8 mouse cellular contexts compared by ENCODE assay signal in the genomic region with DNA sequence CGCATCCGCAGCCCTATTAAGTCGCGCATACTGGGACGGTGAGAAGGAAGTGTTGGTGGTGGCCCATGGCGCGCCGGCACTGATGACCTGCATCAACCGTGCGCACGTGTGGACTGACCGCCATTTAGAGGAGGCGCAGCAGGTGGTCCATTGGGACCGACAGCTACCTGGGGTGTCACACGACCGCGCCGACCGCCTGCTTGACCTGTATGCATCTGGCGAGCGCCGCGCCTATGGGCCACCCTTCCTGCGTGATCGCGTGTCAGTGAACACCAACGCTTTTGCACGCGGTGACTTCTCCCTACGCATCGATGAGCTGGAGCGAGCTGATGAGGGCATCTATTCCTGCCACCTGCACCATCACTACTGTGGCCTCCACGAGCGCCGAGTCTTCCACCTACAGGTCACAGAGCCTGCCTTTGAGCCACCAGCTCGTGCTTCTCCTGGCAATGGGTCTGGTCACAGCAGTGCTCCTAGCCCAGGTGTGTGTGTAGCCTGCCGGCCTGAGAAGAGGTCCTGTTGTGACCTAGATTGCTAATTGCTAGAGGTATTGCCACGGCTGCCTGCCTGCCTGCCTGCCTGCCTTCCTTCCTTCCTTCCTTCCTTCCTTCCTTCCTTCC. TPM values are rescaled to one million over a fixed set of nuclear protein-coding genes. Genes with fewer than 3 reads are reported as not detected.
DNase-seq lines count a peak whose midpoint lies in the region; ATAC-seq and TF ChIP-seq lines count a peak whose summit lies in the region.

No protein-coding gene starts in this region.

- H3K4me3 ChIP-seq in heart, embryonic 13.5 days = peak overlapping the region; percentile 60
- peak overlapping the region; percentile 57 to 64 for H3K4me3 ChIP-seq in ES-E14 (ENCODE audit: insufficient read depth in 1 of 2, low read depth in 1 of 2, low read length in 2 of 2, poor library complexity in 1 of 2, severe bottlenecking in 1 of 2)
- H3K4me3 ChIP-seq in forebrain, embryonic 13.5 days = peak overlapping the region; percentile 36; the same call in 1 of the 2 replicates
- H3K4me3 ChIP-seq in liver, embryonic 16.5 days (ENCODE audit: low read depth, low read length) = peak overlapping the region; percentile 60; the same call in 1 of the 2 replicates

- peak overlapping the region; percentile 83 for H3K9ac ChIP-seq in heart, embryonic 13.5 days
- H3K9ac ChIP-seq in ES-E14 (ENCODE audit: insufficient read depth, low read depth, low read length, poor library complexity, severe bottlenecking) = peak overlapping the region; percentile 22; the same call in 1 of the 2 replicates
- no peak overlapping the region for H3K9ac ChIP-seq in forebrain, embryonic 13.5 days
- H3K9ac ChIP-seq in liver, embryonic 16.5 days (ENCODE audit: low read depth, low read length) = no peak overlapping the region

- H3K9me3 ChIP-seq in heart, embryonic 13.5 days = no peaks in the 10 kb centered on the region
- H3K9me3 ChIP-seq in ES-E14 (ENCODE audit: control insufficient read depth, insufficient read depth, low read depth, low read length) = no peaks in the 10 kb centered on the region
- H3K9me3 ChIP-seq in forebrain, embryonic 13.5 days (replicated peaks) = no peaks in the 10 kb centered on the region
- H3K9me3 ChIP-seq in liver, embryonic 16.5 days (replicated peaks; ENCODE audit: control insufficient read depth, low read length) = no peaks in the 10 kb centered on the region

- 47% methylated on average over 38 of the region's 38 CpGs for WGBS in heart, embryonic 13.5 days
- WGBS in forebrain, embryonic 13.5 days = 39% methylated on average over 38 of the region's 38 CpGs
- WGBS in liver, embryonic 16.5 days (ENCODE audit: insufficient replicate concordance) = 48% methylated on average over 38 of the region's 38 CpGs

- no peak for ATAC-seq in heart, embryonic 13.5 days (ENCODE audit: extremely low read depth, insufficient number of reproducible peaks, low FRiP score, low TSS enrichment)
- ATAC-seq in forebrain, embryonic 13.5 days = no peak
- no peak for ATAC-seq in liver, embryonic 16.5 days (ENCODE audit: low read depth)

- in situ Hi-C loops in ES-E14 (cut with MboI; ENCODE audit: low sequenced_read_pairs in 2 of 2, unreplicated experiment in 2 of 2) = no loop called here

- H3K4me2 ChIP-seq in heart, embryonic 13.5 days = peak overlapping the region; percentile 86
- H3K4me2 ChIP-seq in forebrain, embryonic 13.5 days = peak overlapping the region; percentile 62
- H3K4me2 ChIP-seq in liver, embryonic 16.5 days (ENCODE audit: low read depth, low read length) = peak overlapping the region; percentile 78

- peaks cover 54% of the 10 kb centered on the region for H3K4me1 ChIP-seq in heart, embryonic 13.5 days
- H3K4me1 ChIP-seq in ES-E14 (ENCODE audit: control insufficient read depth in 2 of 2, insufficient read depth in 2 of 2, low read length in 2 of 2, poor library complexity in 1 of 2) = peaks cover 2 to 20% of the 10 kb centered on the region in 2 experiments; a peak in 3 of 4 replicates
- peaks cover 30% of the 10 kb centered on the region for H3K4me1 ChIP-seq in forebrain, embryonic 13.5 days
- peaks cover 21% of the 10 kb centered on the region for H3K4me1 ChIP-seq in liver, embryonic 16.5 days (ENCODE audit: control insufficient read depth, low read depth, low read length)

- H3K27ac ChIP-seq in heart, embryonic 13.5 days (replicated peaks) = no peak overlapping the region
- no peak overlapping the region for H3K27ac ChIP-seq in ES-E14 (ENCODE audit: insufficient read depth, low read depth, low read length, poor library complexity, severe bottlenecking)
- no peak overlapping the region for H3K27ac ChIP-seq in forebrain, embryonic 13.5 days
- H3K27ac ChIP-seq in liver, embryonic 16.5 days (ENCODE audit: low read length) = no peak overlapping the region

- H3K27me3 ChIP-seq in heart, embryonic 13.5 days (replicated peaks) = peaks cover 5% of the 10 kb centered on the region; the same call in 1 of the 2 replicates
- peaks cover 15% of the 10 kb centered on the region for H3K27me3 ChIP-seq in forebrain, embryonic 13.5 days
- H3K27me3 ChIP-seq in liver, embryonic 16.5 days (ENCODE audit: control insufficient read depth, insufficient read depth, low read depth, low read length) = peaks cover 25% of the 10 kb centered on the region

- DNase-seq in heart, adult 18-20 months = no peak
- DNase-seq in ES-E14 (ENCODE audit: low read depth, low spot score) = no peak
- DNase-seq in layer of hippocampus, adult 18-20 months (ENCODE audit: low spot score in 2 of 2) = no peak
- no peak for DNase-seq in adrenal gland, postnatal 4 days (ENCODE audit: low spot score in 2 of 2)
- DNase-seq in spleen, postnatal 14 days (ENCODE audit: low spot score in 2 of 2) = no peak

- peaks cover 30% of the 10 kb centered on the region for H3K36me3 ChIP-seq in heart, embryonic 13.5 days
- H3K36me3 ChIP-seq in ES-E14 (ENCODE audit: control insufficient read depth, insufficient read depth, low read length, poor library complexity, severe bottlenecking) = no peaks in the 10 kb centered on the region
- no peaks in the 10 kb centered on the region for H3K36me3 ChIP-seq in forebrain, embryonic 13.5 days (ENCODE audit: poor library complexity, severe bottlenecking)
- no peaks in the 10 kb centered on the region for H3K36me3 ChIP-seq in liver, embryonic 16.5 days (ENCODE audit: control insufficient read depth, insufficient read depth)

TF ChIP-seq in ES-E14, 5 proteins besides CTCF, POLR2A, EP300 and RAD21:
- TF ChIP-seq CHD2 (IDR thresholded peaks at IDR 0.05; ENCODE audit: low read depth, low read length) (no peak), ZC3H11A (IDR thresholded peaks at IDR 0.05; ENCODE audit: borderline replicate concordance, low read depth, low read length) (no peak), MAFK (IDR thresholded peaks at IDR 0.05; ENCODE audit: insufficient read depth, low read depth, low read length) (no peak), HCFC1 (IDR thresholded peaks at IDR 0.05; ENCODE audit: borderline replicate concordance, insufficient read depth, low read length) (no peak), ZNF384 (IDR thresholded peaks at IDR 0.05; ENCODE audit: low read depth, low read length) (no peak)

RNA-seq across cellular contexts. Expression of gene Mxra8, which starts 2.3 kb away (rescaled TPM):
- 56.7 and 59.3 TPM in 2 replicates for polyA plus RNA-seq in heart, embryonic 13.5 days (2015; fragmentation: Nextera tagmentation; extraction: Ambion mirVana)
- total RNA-seq in heart, adult 18-20 months (2021) = 10 to 100 TPM; 22.0 to 26.6 TPM
- 14.2 and 14.4 TPM in 2 replicates for total RNA-seq in ES-E14 (2012; rRNA removed)
- 15.6 and 17.1 TPM in 2 replicates for polyA plus RNA-seq in forebrain, embryonic 13.5 days (2015; fragmentation: Nextera tagmentation; extraction: Ambion mirVana)
- polyA plus RNA-seq in liver, embryonic 16.5 days (2015; fragmentation: Nextera tagmentation; extraction: Ambion mirVana) = 8.2 and 10.2 TPM in 2 replicates
- 1 to 10 TPM; 5.6 to 6.9 TPM for total RNA-seq in layer of hippocampus, adult 18-20 months (2021)
- 10 to 100 TPM; 86.3 to 93.5 TPM for total RNA-seq in adrenal gland, postnatal 4 days (2021)

RNA-seq across cellular contexts. Expression of gene Dvl1, which starts 5.4 kb away (rescaled TPM):
- 2.8 and 2.9 TPM in 2 replicates for polyA plus RNA-seq in heart, embryonic 13.5 days (2015; fragmentation: Nextera tagmentation; extraction: Ambion mirVana)
- total RNA-seq in heart, adult 18-20 months (2021) = 10 to 100 TPM; 45.0 to 51.5 TPM
- 49.8 and 88.0 TPM in 2 replicates for total RNA-seq in ES-E14 (2012; rRNA removed)
- 7.2 and 7.6 TPM in 2 replicates for polyA plus RNA-seq in forebrain, embryonic 13.5 days (2015; fragmentation: Nextera tagmentation; extraction: Ambion mirVana)
- 1.9 TPM in 2 replicates for polyA plus RNA-seq in liver, embryonic 16.5 days (2015; fragmentation: Nextera tagmentation; extraction: Ambion mirVana)
- 10 to 100 TPM; 85.4 to 86.9 TPM for total RNA-seq in layer of hippocampus, adult 18-20 months (2021)
- 10 to 100 TPM; 53.5 to 53.8 TPM for total RNA-seq in adrenal gland, postnatal 4 days (2021)

RNA-seq across cellular contexts. Expression of gene Aurkaip1, which starts 10.7 kb away (rescaled TPM):
- polyA plus RNA-seq in heart, embryonic 13.5 days (2015; fragmentation: Nextera tagmentation; extraction: Ambion mirVana) = 126 and 144 TPM in 2 replicates
- 100 to 1,000 TPM; 106 to 108 TPM for total RNA-seq in heart, adult 18-20 months (2021)
- 156 and 162 TPM in 2 replicates for total RNA-seq in ES-E14 (2012; rRNA removed)
- polyA plus RNA-seq in forebrain, embryonic 13.5 days (2015; fragmentation: Nextera tagmentation; extraction: Ambion mirVana) = 147 and 151 TPM in 2 replicates
- 91.8 and 99.9 TPM in 2 replicates for polyA plus RNA-seq in liver, embryonic 16.5 days (2015; fragmentation: Nextera tagmentation; extraction: Ambion mirVana)
- total RNA-seq in layer of hippocampus, adult 18-20 months (2021) = 100 to 1,000 TPM in 1 of 2 experiments, 10 to 100 TPM in 1; 97.4 to 106 TPM
- total RNA-seq in adrenal gland, postnatal 4 days (2021) = 100 to 1,000 TPM; 123 to 129 TPM

RNA-seq across cellular contexts. Expression of gene Tas1r3, which starts 21.4 kb away (rescaled TPM):
- 0.09 and 0.11 TPM in 2 replicates for polyA plus RNA-seq in heart, embryonic 13.5 days (2015; fragmentation: Nextera tagmentation; extraction: Ambion mirVana)
- total RNA-seq in heart, adult 18-20 months (2021) = under 1 TPM; 0.22 to 0.23 TPM
- 0.40 and 0.58 TPM in 2 replicates for total RNA-seq in ES-E14 (2012; rRNA removed)
- 0.58 and 0.72 TPM in 2 replicates for polyA plus RNA-seq in forebrain, embryonic 13.5 days (2015; fragmentation: Nextera tagmentation; extraction: Ambion mirVana)
- 0.11 and 0.14 TPM in 2 replicates for polyA plus RNA-seq in liver, embryonic 16.5 days (2015; fragmentation: Nextera tagmentation; extraction: Ambion mirVana)
- under 1 TPM; 0.30 to 0.35 TPM for total RNA-seq in layer of hippocampus, adult 18-20 months (2021)
- total RNA-seq in adrenal gland, postnatal 4 days (2021) = under 1 TPM; 0.85 to 0.92 TPM

RNA-seq across cellular contexts. Expression of gene Cptp, which starts 27.5 kb away (rescaled TPM):
- polyA plus RNA-seq in heart, embryonic 13.5 days (2015; fragmentation: Nextera tagmentation; extraction: Ambion mirVana) = 9.1 and 9.8 TPM in 2 replicates
- total RNA-seq in heart, adult 18-20 months (2021) = 1 to 10 TPM; 6.2 to 8.0 TPM
- total RNA-seq in ES-E14 (2012; rRNA removed) = 9.7 and 10.1 TPM in 2 replicates
- 19.1 and 22.3 TPM in 2 replicates for polyA plus RNA-seq in forebrain, embryonic 13.5 days (2015; fragmentation: Nextera tagmentation; extraction: Ambion mirVana)
- polyA plus RNA-seq in liver, embryonic 16.5 days (2015; fragmentation: Nextera tagmentation; extraction: Ambion mirVana) = 7.1 and 8.4 TPM in 2 replicates
- 10 to 100 TPM; 31.9 to 33.2 TPM for total RNA-seq in layer of hippocampus, adult 18-20 months (2021)
- total RNA-seq in adrenal gland, postnatal 4 days (2021) = 10 to 100 TPM; 20.2 to 21.0 TPM

Comparison
In these comparisons a context has a peak if more than half of its experiments do, and no peak if none do; other contexts are left out.
1. H3K9ac ChIP-seq: peak in heart, embryonic 13.5 days (single experiment) and ES-E14 (single experiment); none in forebrain, embryonic 13.5 days (single experiment) and liver, embryonic 16.5 days (single experiment).
2. Peak in every context shown above with its lines, with median percentiles within 50 percentile points of each other: H3K4me2 ChIP-seq and H3K4me3 ChIP-seq.